Mouse (Mus musculus): ENCODE data around the gene Whrn. TPM values are rescaled to one million over a fixed set of nuclear protein-coding genes. Genes with fewer than 3 reads are reported as not detected.

Gene Whrn
- polyA plus RNA-seq, 1 experiment from 2014 or later = 6.0 TPM

- 20% methylated on average over 9 of the region's 9 CpGs for WGBS
- H3K4me2 ChIP-seq (replicated peaks; ENCODE audit: low read depth, low read length) = no peak overlapping the region
- H3K4me1 ChIP-seq (ENCODE audit: control insufficient read depth, insufficient read depth, low read length) = peaks cover 2% of the 10 kb centered on the region; the same call in 1 of the 2 replicates
- H3K9ac ChIP-seq (replicated peaks; ENCODE audit: low read depth, low read length) = no peak overlapping the region
- no peak overlapping the region for H3K4me3 ChIP-seq (ENCODE audit: low read depth, low read length)
- no peaks in the 10 kb centered on the region for H3K27me3 ChIP-seq (ENCODE audit: control insufficient read depth, insufficient read depth, low read length)
- no peak overlapping the region for H3K27ac ChIP-seq (ENCODE audit: low read length)
- no peaks in the 10 kb centered on the region for H3K9me3 ChIP-seq (ENCODE audit: control insufficient read depth, low read depth, low read length)
- peak; percentile 54; the same call in 1 of the 2 replicates for ATAC-seq (ENCODE audit: insufficient number of reproducible peaks, insufficient read depth, low FRiP score, low read depth)
- H3K36me3 ChIP-seq (ENCODE audit: control insufficient read depth, insufficient read depth, low read length) = no peaks in the 10 kb centered on the region
Measured at GRCm38 (mm10) chr4:63417318-63417957, 78.4 kb downstream of the Whrn start.

GRCm38 (mm10) chr4:63414951-63415350 lies 80.8 kb downstream of the Whrn start:
- no peak for ATAC-seq (ENCODE audit: insufficient number of reproducible peaks, insufficient read depth, low FRiP score, low read depth)
- no peaks in the 10 kb centered on the region for H3K9me3 ChIP-seq (ENCODE audit: control insufficient read depth, low read depth, low read length)
- WGBS = 74% methylated on average over 5 of the region's 5 CpGs
- H3K27me3 ChIP-seq (ENCODE audit: control insufficient read depth, insufficient read depth, low read length) = no peaks in the 10 kb centered on the region
- no peak overlapping the region for H3K4me3 ChIP-seq (ENCODE audit: low read depth, low read length)
- no peak overlapping the region for H3K9ac ChIP-seq (replicated peaks; ENCODE audit: low read depth, low read length)
- no peaks in the 10 kb centered on the region for H3K36me3 ChIP-seq (ENCODE audit: control insufficient read depth, insufficient read depth, low read length)
- H3K27ac ChIP-seq (ENCODE audit: low read length) = no peak overlapping the region
- H3K4me1 ChIP-seq (ENCODE audit: control insufficient read depth, insufficient read depth, low read length) = peaks cover 2% of the 10 kb centered on the region; the same call in 1 of the 2 replicates
- H3K4me2 ChIP-seq (replicated peaks; ENCODE audit: low read depth, low read length) = no peak overlapping the region

DNA sequence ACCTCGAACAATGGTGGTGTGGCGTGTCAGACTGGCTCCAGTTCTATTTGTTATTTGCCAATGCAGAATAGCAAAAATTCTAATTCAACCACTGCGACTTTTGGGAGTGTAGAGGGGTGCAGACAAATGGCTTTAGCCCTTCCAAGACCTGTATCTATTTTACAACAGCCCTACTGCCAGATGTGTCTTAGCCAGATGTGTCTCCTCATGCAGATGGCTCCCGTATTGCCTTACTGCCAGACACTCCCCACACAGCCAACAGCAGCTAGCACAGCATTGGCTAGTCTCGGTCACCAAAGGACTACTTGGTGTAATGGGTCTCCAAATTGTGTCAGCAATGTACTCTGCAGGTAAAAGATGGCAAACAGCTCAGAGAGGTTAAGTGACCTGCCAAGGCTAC lies 84.6 kb downstream of the Whrn start:
- Histone ChIP-seq H3K36me3 (ENCODE audit: control insufficient read depth, insufficient read depth, low read length) (no peaks in the 10 kb centered on the region), H3K27ac (ENCODE audit: low read length) (no peak overlapping the region), H3K4me1 (ENCODE audit: control insufficient read depth, insufficient read depth, low read length) (peaks cover 13% of the 10 kb centered on the region), H3K9ac (replicated peaks; ENCODE audit: low read depth, low read length) (no peak overlapping the region), H3K4me3 (ENCODE audit: low read depth, low read length) (no peak overlapping the region), H3K27me3 (ENCODE audit: control insufficient read depth, insufficient read depth, low read length) (no peaks in the 10 kb centered on the region), H3K9me3 (ENCODE audit: control insufficient read depth, low read depth, low read length) (no peaks in the 10 kb centered on the region), H3K4me2 (replicated peaks; ENCODE audit: low read depth, low read length) (peak overlapping the region; percentile 83)
- 46% methylated on average over 5 of the region's 5 CpGs for WGBS
- ATAC-seq (ENCODE audit: insufficient number of reproducible peaks, insufficient read depth, low FRiP score, low read depth) = no peak

GRCm38 (mm10) chr4:63410583-63410934 lies 85.2 kb downstream of the Whrn start:
- peak overlapping the region; percentile 43 for H3K4me3 ChIP-seq (ENCODE audit: low read depth, low read length)
- peak overlapping the region; percentile 14; the same call in 1 of the 2 replicates for H3K9ac ChIP-seq (replicated peaks; ENCODE audit: low read depth, low read length)
- H3K4me1 ChIP-seq (ENCODE audit: control insufficient read depth, insufficient read depth, low read length) = peaks cover 15% of the 10 kb centered on the region
- H3K27ac ChIP-seq (ENCODE audit: low read length) = no peak overlapping the region
- H3K4me2 ChIP-seq (replicated peaks; ENCODE audit: low read depth, low read length) = peak overlapping the region; percentile 83
- WGBS = 0% methylated on average over 19 of the region's 19 CpGs
- ATAC-seq (ENCODE audit: insufficient number of reproducible peaks, insufficient read depth, low FRiP score, low read depth) = peak; percentile 89
- no peaks in the 10 kb centered on the region for H3K36me3 ChIP-seq (ENCODE audit: control insufficient read depth, insufficient read depth, low read length)
- no peaks in the 10 kb centered on the region for H3K9me3 ChIP-seq (ENCODE audit: control insufficient read depth, low read depth, low read length)
- no peaks in the 10 kb centered on the region for H3K27me3 ChIP-seq (ENCODE audit: control insufficient read depth, insufficient read depth, low read length)

DNA sequence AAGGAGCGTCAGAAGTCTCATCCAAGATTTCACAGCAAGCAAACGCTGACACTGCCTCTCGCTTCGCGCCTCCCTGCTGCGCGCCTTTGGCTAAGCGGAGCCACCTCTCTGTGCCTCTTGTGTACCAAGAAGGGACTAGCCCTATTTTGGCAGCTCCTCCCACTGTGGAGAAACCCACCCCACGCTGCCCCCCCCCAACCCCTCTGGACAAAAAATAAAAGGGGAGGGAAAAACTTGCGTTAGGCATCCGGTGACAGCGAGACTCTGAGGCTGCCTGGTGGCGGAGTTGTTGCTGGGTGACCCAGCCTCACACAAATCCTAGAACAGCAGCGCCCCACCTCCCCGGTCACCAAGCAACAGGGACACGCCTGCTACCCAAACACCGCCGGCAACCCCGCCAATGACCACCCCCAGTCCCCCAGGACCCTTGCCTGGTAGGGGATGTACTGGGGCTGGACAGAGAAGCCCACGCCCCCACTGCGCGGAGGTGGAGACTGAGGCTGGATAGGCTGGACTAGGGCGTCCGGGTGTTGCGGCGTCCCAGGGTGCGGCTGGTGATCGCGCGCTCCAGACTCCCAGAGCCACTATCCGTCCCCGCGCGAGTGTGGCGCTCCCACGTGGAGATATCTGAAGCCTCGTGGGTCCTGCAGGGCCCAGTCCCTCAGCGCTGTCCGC lies 85.7 kb downstream of the Whrn start:
- Histone ChIP-seq H3K36me3 (ENCODE audit: control insufficient read depth, insufficient read depth, low read length) (no peaks in the 10 kb centered on the region), H3K9me3 (ENCODE audit: control insufficient read depth, low read depth, low read length) (no peaks in the 10 kb centered on the region), H3K4me2 (replicated peaks; ENCODE audit: low read depth, low read length) (peak overlapping the region; percentile 83), H3K9ac (replicated peaks; ENCODE audit: low read depth, low read length) (peak overlapping the region; percentile 15; the same call in 1 of the 2 replicates), H3K27me3 (ENCODE audit: control insufficient read depth, insufficient read depth, low read length) (no peaks in the 10 kb centered on the region), H3K4me3 (ENCODE audit: low read depth, low read length) (peak overlapping the region; percentile 43), H3K4me1 (ENCODE audit: control insufficient read depth, insufficient read depth, low read length) (peaks cover 20% of the 10 kb centered on the region), H3K27ac (ENCODE audit: low read length) (no peak overlapping the region)
- whole genome bisulfite sequencing = under 1% methylated on average over 39 of the region's 39 CpGs
- peak; percentile 81 for ATAC-seq (ENCODE audit: insufficient number of reproducible peaks, insufficient read depth, low FRiP score, low read depth)

DNA sequence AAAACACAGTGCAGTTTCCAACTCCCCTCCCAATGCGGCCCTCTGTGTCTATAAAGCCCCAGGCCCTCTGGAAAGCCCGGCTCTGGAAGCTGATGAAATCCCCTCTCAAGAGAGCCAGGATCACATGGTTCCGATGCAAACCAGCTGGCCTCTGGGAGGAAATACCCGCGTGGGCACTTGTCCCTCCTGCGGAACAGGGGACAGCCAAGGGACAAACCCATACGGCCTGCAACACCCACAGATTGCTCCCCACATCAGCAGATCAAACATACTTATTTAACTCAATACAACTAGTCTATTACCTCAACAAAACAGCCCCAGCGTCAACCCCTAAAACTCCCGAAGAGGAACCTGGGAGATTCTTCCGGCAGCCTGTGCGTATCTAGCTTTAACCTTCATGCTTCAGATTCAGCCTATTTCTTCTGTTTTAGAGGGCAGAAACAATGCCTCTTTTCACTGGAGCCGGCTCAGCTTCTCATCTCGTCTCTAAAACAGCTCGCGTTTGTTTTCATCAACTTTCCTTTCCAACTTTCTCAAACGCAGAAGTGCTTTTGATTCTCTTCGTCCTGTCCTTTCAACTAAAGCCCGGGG lies 86.4 kb downstream of the Whrn start:
- peak overlapping the region; percentile 43 for H3K4me3 ChIP-seq (ENCODE audit: low read depth, low read length)
- H3K36me3 ChIP-seq (ENCODE audit: control insufficient read depth, insufficient read depth, low read length) = no peaks in the 10 kb centered on the region
- WGBS = 3% methylated on average over 18 of the region's 18 CpGs
- ATAC-seq (ENCODE audit: insufficient number of reproducible peaks, insufficient read depth, low FRiP score, low read depth) = no peak
- H3K4me1 ChIP-seq (ENCODE audit: control insufficient read depth, insufficient read depth, low read length) = peaks cover 26% of the 10 kb centered on the region
- no peaks in the 10 kb centered on the region for H3K9me3 ChIP-seq (ENCODE audit: control insufficient read depth, low read depth, low read length)
- H3K9ac ChIP-seq (replicated peaks; ENCODE audit: low read depth, low read length) = peak overlapping the region; percentile 15; the same call in 1 of the 2 replicates
- H3K4me2 ChIP-seq (replicated peaks; ENCODE audit: low read depth, low read length) = peak overlapping the region; percentile 83
- H3K27ac ChIP-seq (ENCODE audit: low read length) = no peak overlapping the region
- H3K27me3 ChIP-seq (ENCODE audit: control insufficient read depth, insufficient read depth, low read length) = no peaks in the 10 kb centered on the region

DNA sequence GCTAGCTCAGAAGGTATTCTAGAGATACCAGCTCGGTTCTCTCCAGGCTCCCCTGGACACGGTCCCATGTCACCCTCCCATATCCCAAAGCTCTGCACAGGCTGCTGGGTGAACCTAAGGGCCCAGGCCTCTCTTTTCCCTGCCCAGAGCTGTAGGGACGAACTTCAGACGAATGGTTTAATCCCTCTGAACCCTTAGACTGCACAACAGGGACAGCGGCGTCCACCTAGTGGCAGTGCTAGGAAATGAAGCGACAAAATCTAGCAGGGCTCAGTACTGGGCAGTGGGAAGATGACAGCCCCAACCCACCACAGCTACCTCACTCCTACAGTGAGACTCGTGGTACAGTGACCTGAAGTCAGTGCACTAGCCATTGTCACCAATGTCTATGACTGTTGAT lies 87.1 kb downstream of the Whrn start:
- Histone ChIP-seq H3K9me3 (ENCODE audit: control insufficient read depth, low read depth, low read length) (no peaks in the 10 kb centered on the region), H3K4me3 (ENCODE audit: low read depth, low read length) (no peak overlapping the region), H3K27me3 (ENCODE audit: control insufficient read depth, insufficient read depth, low read length) (no peaks in the 10 kb centered on the region), H3K4me2 (replicated peaks; ENCODE audit: low read depth, low read length) (peak overlapping the region; percentile 83), H3K9ac (replicated peaks; ENCODE audit: low read depth, low read length) (no peak overlapping the region), H3K4me1 (ENCODE audit: control insufficient read depth, insufficient read depth, low read length) (peaks cover 34% of the 10 kb centered on the region), H3K36me3 (ENCODE audit: control insufficient read depth, insufficient read depth, low read length) (no peaks in the 10 kb centered on the region), H3K27ac (ENCODE audit: low read length) (no peak overlapping the region; the same call in 1 of the 2 replicates)
- ATAC-seq (ENCODE audit: insufficient number of reproducible peaks, insufficient read depth, low FRiP score, low read depth) = peak; percentile 25; the same call in 1 of the 2 replicates
- 9% methylated on average over 8 of the region's 8 CpGs for WGBS

DNA sequence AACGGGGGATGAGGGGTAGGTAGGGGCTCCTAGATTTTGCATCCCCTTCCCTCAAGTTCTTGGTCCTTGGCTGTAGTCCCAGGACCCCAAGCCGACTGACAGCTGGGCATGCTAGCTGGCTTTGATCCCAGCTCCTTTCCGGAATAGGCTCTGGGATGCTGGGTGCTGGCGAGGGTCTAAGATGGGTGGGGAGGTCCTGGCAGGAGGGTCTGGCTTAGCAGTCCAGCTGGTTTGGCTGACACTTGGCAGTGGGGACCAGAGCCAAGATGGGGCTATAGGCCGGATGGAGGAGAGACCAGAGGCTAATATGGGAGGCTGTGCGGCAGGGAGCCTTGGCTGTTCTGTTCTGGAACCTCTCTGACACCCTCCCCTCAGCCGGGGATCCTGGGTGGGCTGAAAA lies 87.5 kb downstream of the Whrn start:
- Histone ChIP-seq H3K27ac (ENCODE audit: low read length) (peak overlapping the region; percentile 27; the same call in 1 of the 2 replicates), H3K27me3 (ENCODE audit: control insufficient read depth, insufficient read depth, low read length) (no peaks in the 10 kb centered on the region), H3K36me3 (ENCODE audit: control insufficient read depth, insufficient read depth, low read length) (no peaks in the 10 kb centered on the region), H3K4me2 (replicated peaks; ENCODE audit: low read depth, low read length) (peak overlapping the region; percentile 83; the same call in 1 of the 2 replicates), H3K9me3 (ENCODE audit: control insufficient read depth, low read depth, low read length) (no peaks in the 10 kb centered on the region), H3K4me1 (ENCODE audit: control insufficient read depth, insufficient read depth, low read length) (peaks cover 38% of the 10 kb centered on the region), H3K4me3 (ENCODE audit: low read depth, low read length) (no peak overlapping the region), H3K9ac (replicated peaks; ENCODE audit: low read depth, low read length) (no peak overlapping the region)
- no peak for ATAC-seq (ENCODE audit: insufficient number of reproducible peaks, insufficient read depth, low FRiP score, low read depth)
- WGBS = 42% methylated on average over 7 of the region's 7 CpGs
